Mouse (Mus musculus): ENCODE measurements around the gene Tmprss12.
"Not testable (repeated sequence)": the region's sequence is repeated elsewhere in the genome, so short reads cannot be mapped to it uniquely, and the experiment has no call there.

The Tmprss12 gene

DNA sequence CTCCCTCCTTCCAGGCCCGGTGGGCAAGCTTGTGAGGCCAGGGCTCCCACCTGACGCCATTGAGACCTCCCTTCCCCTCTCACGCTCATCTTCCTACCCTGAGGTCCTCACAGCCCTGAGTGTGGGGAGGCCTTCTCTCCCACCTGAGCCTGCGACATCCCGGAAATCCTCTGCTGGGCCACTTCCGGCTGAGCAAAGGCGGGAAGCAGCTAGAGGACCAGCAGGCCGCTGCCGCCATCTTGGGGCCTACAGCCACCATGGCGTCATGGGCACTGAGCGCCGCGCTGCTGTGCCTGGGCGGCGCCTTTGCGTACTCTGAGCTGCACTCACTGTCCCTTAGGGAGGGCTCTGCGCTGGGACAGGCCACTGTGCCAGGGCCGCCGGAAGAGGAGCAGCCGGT lies at the start of gene Tmprss12:
Gene Tmprss12, plus strand, starts transcription at position 212 of the 400 bp plus-strand sequence.
- DNase-seq (ENCODE audit: extremely low spot score, low spot score) = no peak

DNA sequence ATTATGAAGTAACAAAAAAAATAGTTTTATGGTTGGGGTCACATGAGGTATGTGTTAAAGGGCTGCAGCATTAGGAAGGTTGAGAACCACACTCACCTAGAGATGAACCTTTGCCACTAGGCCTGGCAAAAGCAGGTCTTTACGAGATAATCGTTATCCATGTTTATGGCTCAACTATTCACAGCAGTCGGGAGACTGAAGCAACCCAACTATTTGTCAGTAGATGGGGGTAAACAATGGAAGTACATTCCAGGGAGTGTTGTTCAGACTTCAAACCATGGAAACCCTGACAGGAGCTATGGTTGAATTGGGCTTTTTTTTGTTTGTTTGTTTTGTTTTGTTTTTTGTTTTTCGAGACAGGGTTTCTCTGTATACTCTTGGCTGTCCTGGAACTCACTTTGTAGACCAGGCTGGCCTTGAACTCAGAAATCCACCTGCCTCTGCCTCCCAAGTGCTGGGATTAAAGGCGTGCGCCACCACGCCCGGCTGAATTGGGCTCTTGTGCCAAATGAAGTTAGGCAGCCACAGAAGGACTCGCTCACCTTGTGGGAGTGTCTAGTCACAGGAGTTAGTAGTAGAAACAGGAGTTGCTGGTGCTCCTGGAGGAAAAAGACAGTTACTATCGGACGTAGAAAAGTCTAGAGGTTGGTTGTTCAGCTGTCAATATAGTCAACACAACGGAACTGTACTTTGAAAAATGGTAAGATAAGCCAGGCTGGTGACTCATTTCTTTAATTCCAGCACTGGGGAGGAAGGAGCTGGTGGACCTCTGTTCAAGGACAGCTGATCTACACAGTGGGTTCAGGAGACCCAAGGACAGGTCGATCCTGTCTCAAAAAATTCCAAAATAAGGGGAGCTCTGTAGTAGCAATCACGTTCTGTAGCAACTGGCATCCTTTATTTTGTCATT lies 48.8 kb upstream of the Tmprss12 start:
- no peak for DNase-seq (ENCODE audit: extremely low spot score, low spot score)

DNA sequence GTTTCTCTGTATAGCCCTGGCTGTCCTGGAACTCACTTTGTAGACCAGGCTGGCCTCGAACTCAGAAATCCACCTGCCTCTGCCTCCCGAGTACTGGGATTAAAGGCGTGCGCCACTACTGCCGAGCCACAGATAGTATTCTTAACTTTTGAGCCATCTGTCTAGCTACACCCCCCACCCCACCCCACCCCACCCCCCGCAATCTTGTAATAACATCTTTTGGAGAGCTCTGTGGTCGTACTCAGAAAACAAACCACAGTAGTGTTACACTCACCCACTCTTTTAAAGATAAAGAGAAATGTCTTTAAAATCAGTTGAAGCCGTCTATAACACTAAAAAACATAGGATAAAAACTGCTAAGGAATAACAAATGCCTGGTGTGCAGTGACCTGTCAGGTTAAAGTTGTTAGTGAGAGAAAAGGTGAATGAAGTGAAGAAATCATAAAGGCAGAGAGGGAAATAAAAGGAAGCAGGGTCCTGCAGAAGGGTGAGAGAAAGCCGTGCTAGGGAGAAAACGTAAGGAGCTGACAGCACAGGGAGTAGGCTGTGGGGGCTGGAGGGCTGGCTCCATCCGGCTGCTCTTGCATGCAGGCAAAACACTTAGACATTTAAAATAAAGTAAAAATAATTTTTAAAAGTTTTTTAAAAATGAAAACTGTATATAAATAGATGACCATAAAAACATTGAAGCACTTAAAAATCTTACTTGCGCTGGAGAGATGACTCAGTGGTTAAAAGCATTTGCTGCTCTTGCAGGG lies 45.2 kb upstream of the Tmprss12 start:
- DNase-seq (ENCODE audit: extremely low spot score, low spot score) = no peak

DNA sequence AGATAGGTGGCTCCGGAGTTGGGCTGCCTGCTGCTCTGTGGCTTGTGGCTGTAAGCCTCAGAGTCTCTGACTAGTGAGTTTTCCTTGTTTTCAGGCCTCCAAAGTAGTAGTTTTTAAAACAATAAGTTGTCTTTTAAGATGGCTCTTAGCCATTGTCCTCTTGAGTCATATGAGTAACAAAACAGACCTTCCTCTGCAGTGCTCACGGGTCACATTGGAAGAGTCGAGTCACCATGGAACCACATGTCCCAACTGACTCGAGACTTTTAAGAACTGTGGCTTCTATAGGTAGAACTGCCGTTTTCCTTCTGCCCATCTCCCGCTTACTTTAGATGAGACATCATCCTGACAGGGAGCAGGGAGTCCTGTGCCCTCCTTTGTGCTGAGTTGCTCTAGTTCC lies 43.7 kb upstream of the Tmprss12 start:
- no peak for DNase-seq (ENCODE audit: extremely low spot score, low spot score)

DNA sequence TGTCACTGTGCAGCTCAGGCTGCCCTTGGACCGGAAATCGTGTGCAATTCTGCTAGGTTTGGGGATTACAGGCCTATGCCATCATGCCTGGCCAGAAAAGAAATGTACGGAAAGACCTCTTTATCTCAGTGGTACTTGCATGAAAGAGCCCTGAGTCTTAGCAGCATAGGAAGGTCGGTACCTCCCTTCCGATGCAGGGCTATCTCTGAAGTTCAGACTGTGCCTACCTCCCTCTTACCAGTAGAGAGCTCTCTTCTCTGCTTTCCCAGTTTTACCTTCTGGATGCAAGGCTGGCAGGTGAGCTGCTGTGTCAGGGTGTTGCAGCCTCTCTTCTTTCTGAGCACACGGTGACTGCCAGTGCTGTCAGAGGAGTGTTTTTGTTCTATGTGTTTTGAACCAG lies 38.9 kb upstream of the Tmprss12 start:
- DNase-seq (ENCODE audit: extremely low spot score, low spot score) = no peak

DNA sequence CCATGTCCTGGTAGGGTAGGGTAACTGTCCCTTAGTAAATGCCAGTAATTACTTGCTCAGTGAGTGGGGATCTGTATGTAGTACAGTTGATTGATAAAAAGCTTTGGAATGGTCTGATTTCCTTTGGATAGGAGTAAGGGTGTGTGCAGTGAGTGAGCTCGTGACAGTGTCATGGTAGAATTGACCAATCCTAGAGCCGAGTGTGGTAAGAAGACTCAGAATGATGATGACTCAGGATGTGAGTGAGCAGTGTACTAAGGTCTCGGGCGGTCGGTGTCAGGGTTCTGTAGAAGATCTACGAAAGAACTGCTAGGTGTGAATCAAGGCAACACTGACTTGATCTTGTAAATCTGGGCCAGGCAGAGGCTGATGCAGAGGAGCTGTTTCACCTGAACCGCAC lies 34.7 kb upstream of the Tmprss12 start:
- no peak for DNase-seq (ENCODE audit: extremely low spot score, low spot score)

DNA sequence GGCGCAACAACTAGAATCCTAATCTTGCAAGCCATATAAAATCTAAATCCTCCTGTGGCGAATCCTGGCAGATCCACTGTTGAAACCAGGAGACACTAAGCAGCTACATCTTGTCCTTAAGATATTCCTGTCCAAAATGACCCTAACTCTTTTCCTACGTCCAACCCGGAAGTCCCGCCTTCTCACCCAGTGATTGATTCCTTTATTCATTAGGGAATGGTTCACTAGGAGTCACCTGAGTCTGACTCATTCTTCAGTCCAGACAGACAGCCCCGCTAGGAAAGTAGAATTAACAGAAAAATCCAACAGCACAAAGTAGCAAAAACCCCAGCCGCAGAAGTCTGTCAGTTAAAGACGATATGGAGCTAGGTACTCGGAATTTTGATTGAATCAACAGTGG lies 33.3 kb upstream of the Tmprss12 start:
- DNase-seq (ENCODE audit: extremely low spot score, low spot score) = no peak

DNA sequence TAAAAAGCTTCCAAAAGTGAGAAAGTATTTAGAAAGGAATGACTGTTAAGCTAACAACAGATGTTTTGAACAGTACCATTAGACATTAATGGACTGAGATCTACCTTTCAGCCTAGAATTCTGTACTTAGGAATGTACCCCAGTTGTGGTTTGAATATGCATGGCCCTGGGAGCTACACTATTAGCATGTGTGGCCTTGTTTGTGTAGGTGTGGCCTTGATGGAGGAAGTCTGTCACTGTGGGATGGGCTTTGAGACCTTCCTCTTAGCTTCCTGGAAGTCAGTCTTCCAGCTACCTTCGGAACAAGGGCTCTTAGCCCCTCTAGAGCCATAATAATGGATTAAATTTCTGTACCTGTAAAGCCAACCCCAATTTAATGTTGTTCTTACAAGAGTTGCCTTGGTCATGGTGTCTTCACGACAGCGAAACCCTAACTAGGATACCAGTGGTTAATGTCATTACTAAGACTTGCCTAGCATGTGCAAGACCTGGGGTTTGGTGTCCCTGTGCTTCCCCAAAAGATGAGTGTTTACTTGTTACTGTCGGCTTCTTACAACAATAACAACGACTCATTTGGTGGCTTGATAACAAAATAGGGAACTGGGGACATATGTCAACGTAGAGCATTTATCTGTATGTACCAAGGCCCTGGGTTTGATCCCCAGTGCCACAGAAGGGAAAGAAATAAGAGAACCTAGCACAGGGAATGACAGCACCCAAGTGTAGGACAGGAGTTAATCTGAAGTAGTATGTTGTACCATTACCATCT lies 31.8 kb upstream of the Tmprss12 start:
- no peak for DNase-seq (ENCODE audit: extremely low spot score, low spot score)

DNA sequence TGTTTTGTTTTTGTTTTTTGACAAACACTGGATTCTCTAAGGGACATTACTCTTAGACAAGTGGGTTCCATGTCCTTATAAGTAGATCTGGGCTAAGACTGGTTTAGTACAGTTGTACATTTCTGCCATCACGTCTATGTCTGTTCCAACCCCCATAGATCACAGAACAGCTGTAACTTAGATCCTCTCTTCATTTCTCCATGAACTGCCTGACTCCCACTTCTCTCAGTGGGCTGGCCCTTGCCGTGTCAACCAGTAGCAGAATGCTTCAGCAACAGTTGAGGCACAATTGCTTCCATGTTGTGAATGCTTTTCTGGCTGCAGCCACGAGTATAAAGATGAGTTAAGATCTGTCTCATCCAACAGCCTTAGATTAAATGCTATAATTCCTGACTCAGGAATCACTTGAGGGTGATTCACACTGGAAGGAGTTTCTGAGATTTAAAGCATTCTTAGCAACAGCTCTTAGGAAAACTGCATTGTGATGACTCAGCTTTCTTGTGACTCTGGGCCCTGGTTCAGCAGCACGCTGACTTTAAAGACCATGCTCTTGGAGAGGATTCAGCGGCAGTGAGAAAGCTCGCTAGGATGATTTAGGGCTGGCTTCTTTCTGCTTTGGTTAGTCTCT lies 29.4 kb upstream of the Tmprss12 start:
- no peak for DNase-seq (ENCODE audit: extremely low spot score, low spot score)

DNA sequence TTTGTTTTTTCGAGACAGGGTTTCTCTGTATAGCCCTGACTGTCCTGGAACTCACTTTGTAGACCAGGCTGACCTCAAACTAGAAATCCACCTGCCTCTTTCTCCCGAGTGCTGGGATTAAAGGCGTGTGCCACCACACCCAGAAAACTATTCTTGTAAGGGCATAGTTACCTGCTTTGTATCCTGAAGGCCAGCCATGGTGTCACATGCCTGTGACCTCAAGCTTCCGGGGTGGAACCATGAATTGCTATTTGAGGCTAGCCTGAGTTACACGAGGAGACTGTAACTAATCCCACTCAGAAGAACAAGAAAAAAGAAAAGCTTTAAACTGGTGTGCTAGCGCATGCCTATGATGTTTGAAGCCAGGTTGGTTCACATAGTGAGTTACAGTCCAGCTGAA lies 24.3 kb upstream of the Tmprss12 start:
- no peak for DNase-seq (ENCODE audit: extremely low spot score, low spot score)

DNA sequence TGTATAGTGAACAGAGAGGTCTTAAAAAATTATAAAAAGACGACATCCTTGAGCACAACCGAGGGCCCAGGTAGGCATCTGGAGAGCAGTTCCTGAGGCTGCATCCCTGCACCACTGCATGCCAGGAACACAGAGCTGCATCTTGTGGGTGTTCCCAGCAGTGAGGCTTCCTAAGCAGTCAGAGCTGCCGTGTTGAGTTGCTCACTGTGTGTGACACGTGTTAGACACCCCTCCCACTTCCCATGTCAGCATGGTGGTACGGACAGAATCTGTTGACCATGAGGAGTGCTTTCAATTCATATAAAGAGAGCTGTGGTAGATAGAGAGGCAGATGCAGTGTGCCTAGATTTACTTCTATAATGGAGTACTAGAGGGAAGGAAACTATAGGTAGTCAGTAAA lies 23.3 kb upstream of the Tmprss12 start:
- no peak for DNase-seq (ENCODE audit: extremely low spot score, low spot score)

DNA sequence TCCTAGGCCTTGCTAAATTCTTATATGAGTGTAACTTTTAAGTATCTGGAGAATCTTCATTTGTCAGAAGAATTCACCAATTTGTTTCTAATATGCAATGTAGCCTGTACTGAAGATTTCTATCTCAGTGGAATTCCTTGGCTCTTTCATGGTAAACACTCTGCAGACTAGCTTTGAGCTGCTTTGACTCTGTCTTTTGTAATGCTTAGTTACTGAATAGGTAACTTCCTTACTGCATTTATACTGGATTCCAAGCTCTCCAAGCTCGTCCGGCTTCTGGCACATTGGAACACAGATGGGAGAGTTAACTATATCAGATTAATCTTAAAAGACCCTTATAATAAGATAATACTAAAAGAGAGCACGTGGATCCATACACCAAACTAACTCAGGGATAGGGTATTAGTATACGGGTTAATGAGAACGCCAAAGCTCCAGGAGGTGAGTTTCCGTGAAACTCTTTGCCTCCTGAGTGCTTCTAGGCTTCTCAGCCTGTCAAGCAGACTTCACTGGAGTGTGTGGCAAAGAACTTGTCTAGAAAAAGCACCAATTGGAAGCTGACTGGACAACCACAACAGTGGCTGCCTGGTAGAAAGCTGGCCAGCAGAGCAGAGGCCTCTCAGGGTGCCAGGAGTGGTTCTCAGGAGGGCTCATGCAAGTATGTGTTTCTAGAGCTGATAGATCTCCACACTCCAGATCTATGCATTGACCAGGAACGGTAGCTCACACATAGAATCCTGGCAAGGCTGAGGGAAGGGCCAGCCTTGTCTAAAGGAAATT lies 21.8 kb upstream of the Tmprss12 start:
- no peak for DNase-seq (ENCODE audit: extremely low spot score, low spot score)

DNA sequence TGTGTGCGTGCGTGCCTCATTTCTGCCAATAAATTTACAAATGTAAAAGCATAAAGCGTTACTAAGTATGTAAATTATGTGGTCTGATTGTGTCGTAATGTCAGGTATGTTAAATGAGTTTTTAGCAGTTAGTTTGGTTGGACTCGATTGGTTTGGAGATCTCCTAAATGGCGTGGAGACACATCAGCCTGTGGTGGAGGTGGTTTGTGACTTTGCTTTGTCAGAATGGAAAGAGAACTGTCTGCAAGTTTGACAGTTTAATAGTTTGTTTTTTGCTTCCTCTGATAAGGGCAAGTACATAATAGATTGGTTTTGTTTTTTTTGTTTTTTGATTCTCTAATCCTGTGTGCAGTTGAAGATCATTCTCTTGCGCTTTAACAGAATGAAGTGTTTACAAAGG lies 20.3 kb upstream of the Tmprss12 start:
- not testable (repeated sequence) for DNase-seq (ENCODE audit: extremely low spot score, low spot score)

DNA sequence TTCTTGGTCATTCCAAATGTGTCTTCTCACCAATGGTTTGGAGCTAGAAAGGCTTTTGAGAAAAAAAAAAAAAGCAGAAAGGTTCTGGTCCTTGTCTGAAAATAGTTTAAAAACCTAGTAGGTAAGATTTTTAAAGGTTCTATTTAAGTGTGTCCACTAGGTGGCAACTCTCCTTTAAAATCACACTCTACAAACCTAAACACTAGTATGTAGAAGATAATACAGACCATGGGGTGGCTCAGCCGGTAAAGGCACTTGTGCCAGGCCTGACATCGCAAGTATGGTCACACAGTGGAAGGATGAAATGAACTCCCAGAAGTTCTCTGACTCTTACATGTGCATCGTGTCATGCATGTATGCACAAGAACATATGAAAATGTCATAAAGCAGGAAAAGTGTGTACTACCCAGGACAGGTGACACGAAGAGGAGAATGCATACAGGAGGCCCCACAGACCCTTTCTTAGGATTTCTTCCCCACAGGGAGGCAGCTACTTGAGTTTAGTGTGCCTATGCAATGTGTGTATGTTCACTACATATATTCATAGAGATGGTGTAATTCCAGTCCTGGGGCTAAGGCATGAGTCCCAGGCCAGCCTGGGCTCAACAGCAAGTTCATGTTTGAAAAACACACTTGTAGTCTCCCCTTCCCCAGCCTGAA lies 17.3 kb upstream of the Tmprss12 start:
- DNase-seq (ENCODE audit: extremely low spot score, low spot score) = no peak

DNA sequence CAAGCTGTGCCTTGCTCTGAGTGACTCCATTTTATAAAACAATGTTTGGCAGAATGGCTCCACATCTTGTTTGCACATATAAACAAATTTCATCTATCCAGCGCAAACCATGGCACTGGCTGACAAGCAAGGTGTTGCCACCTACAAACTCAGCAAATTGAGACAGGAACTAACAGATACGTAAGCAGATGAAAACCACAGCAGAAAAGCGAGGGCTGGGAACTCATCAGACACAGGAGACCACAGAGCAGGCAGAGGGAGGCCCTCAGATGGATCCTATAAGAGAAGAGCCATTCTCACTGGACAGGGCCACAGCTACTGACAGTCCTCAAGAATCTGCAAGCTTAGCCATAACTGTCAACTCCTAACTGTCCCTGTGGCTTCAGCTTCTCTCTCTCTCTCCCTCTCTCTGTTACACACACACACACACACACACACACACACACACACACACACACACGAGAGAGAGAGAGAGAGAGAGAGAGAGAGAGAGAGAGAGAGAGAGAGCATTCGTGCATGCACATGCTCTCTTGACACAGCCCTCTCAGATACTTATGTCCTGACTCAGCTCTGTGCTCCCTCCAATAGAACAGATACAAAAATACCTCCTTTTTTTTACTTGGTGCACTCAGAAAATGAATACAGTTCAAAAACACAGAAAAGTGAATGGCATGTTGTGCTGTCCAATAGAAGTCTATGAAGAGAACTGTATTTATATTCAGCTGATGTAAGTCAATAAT lies 14.9 kb upstream of the Tmprss12 start:
- DNase-seq (ENCODE audit: extremely low spot score, low spot score) = no peak

DNA sequence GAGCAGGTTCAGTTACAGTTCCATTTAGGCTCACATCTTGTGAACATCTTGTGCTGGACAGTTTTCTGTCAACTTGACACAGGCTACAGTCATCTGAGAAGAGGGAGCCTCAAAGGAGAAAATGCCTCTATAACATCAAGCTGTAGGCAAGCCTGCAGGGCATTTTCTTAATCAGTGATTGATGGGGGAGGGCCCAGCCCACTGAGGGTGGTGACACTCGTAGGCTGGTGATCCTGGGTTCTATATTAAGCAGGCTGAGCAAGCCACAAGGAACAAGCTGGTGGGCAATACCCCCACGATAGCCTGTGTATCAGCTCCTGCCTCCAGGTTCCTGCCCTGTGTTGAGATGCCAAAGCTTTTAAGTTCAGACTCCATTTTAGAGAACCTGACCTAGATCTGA lies 11.7 kb upstream of the Tmprss12 start:
- DNase-seq (ENCODE audit: extremely low spot score, low spot score) = no peak

DNA sequence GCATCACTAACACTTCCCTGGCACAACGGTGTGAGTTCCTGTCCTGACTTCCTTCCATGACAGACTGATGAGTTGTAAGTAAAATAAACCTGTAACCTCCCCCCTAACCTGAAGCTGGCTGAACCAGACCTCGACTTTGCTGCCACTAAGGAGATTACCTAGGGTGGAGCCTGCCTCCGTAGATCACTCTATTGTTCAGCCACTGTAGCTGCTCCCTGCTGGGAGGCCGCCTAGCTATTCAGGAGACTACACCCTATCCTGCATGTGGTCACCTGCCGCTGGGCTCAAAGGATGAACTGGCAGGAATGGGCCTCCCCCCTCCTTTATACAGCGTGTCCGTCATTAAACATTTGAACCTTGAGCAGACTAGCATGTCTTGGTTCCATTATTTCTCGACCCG lies 10.9 kb upstream of the Tmprss12 start:
- no peak for DNase-seq (ENCODE audit: extremely low spot score, low spot score)

DNA sequence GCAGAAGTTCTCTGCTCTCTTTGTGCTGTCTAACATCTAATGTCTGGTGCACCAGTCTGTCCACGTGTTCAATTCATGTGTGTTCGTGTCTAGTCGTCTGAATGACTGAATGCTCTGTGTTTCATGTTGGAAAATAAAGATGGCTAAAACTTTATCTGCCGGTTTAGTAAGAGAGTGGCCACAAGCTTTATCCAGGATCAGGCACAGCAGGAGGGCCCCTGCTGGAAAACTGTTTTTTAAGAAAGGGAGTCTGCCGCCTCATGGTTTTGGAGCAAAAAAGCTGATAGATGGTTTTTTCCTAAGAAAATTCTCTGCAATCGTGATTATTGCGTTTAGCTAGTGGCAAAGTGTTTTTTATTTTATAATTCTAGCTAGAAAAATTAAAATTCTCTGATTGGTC lies 10.0 kb upstream of the Tmprss12 start:
- not testable (repeated sequence) for DNase-seq (ENCODE audit: extremely low spot score, low spot score)

DNA sequence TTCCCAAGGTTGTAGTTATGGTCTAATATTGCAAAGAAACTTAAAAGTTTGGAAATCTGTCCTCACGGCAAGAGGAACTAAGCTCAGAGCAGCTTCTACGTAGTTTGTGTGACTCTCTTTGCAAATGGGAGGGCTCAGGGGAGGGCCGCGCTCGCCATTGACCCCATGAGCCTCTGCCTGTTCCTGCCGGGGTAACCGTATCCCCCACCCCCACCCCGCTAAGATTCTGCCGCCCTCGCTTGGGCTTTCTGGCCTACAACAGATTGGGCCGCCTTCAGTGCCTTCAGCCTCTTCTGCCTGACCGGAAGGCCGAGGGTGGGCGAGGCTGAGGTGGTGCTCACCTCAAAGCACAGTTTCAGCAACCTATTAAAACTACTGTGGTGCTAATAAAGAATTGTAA lies 9.2 kb upstream of the Tmprss12 start:
- no peak for DNase-seq (ENCODE audit: extremely low spot score, low spot score)

Data from neural tube, embryonic 10.5 days (tissue).